Mouse (Mus musculus): Measurements from ENCODE around the gene Rrp12. TPM values are rescaled to one million over a fixed set of nuclear protein-coding genes. Genes with fewer than 3 reads are reported as not detected.
"Not testable (repeated sequence)": the region's sequence is repeated elsewhere in the genome, so short reads cannot be mapped to it uniquely, and the experiment has no call there.

Gene Rrp12
- polyA plus RNA-seq, 1 experiment from 2014 or later: 10.9 TPM

GRCm38 (mm10) chr19:41919471-41919870, 23.5 kb upstream of the Rrp12 start:
- 72% methylated on average over 4 of the region's 4 CpGs for WGBS

GRCm38 (mm10) chr19:41916853-41917252, 20.9 kb upstream of the Rrp12 start:
- WGBS: 81% methylated on average over 4 of the region's 4 CpGs
- no peak for ATAC-seq (ENCODE audit: insufficient number of reproducible peaks, insufficient read depth, low FRiP score, low read depth)
- H3K36me3 ChIP-seq (ENCODE audit: control insufficient read depth, insufficient read depth, low read length): peaks cover 43% of the 10 kb centered on the region
- H3K4me3 ChIP-seq (ENCODE audit: low read depth, low read length): no peak overlapping the region
- H3K27ac ChIP-seq (ENCODE audit: low read length): no peak overlapping the region
- no peak overlapping the region for H3K9ac ChIP-seq (replicated peaks; ENCODE audit: low read depth, low read length)
- H3K27me3 ChIP-seq (ENCODE audit: control insufficient read depth, insufficient read depth, low read length): no peaks in the 10 kb centered on the region
- H3K4me2 ChIP-seq (replicated peaks; ENCODE audit: low read depth, low read length): no peak overlapping the region
- no peaks in the 10 kb centered on the region for H3K9me3 ChIP-seq (ENCODE audit: control insufficient read depth, low read depth, low read length)
- peaks cover 14% of the 10 kb centered on the region; the same call in 1 of the 2 replicates for H3K4me1 ChIP-seq (ENCODE audit: control insufficient read depth, insufficient read depth, low read length)

More at GRCm38 (mm10) chr19:41919471-41919870, 23.5 kb upstream of the Rrp12 start:
- no peak for ATAC-seq (ENCODE audit: insufficient number of reproducible peaks, insufficient read depth, low FRiP score, low read depth)
- H3K27me3 ChIP-seq (ENCODE audit: control insufficient read depth, insufficient read depth, low read length): no peaks in the 10 kb centered on the region
- H3K9ac ChIP-seq (replicated peaks; ENCODE audit: low read depth, low read length): no peak overlapping the region
- H3K9me3 ChIP-seq (ENCODE audit: control insufficient read depth, low read depth, low read length): no peaks in the 10 kb centered on the region
- no peak overlapping the region for H3K4me2 ChIP-seq (replicated peaks; ENCODE audit: low read depth, low read length)
- H3K36me3 ChIP-seq (ENCODE audit: control insufficient read depth, insufficient read depth, low read length): peaks cover 59% of the 10 kb centered on the region
- no peaks in the 10 kb centered on the region for H3K4me1 ChIP-seq (ENCODE audit: control insufficient read depth, insufficient read depth, low read length)
- no peak overlapping the region for H3K4me3 ChIP-seq (ENCODE audit: low read depth, low read length)
- no peak overlapping the region for H3K27ac ChIP-seq (ENCODE audit: low read length)

- no peaks in the 10 kb centered on the region for H3K9me3 ChIP-seq (ENCODE audit: control insufficient read depth, low read depth, low read length)
- no peak overlapping the region for H3K27ac ChIP-seq (ENCODE audit: low read length)
- H3K36me3 ChIP-seq (ENCODE audit: control insufficient read depth, insufficient read depth, low read length): peaks cover 39% of the 10 kb centered on the region
- H3K4me3 ChIP-seq (ENCODE audit: low read depth, low read length): no peak overlapping the region
- H3K9ac ChIP-seq (replicated peaks; ENCODE audit: low read depth, low read length): no peak overlapping the region
- H3K27me3 ChIP-seq (ENCODE audit: control insufficient read depth, insufficient read depth, low read length): no peaks in the 10 kb centered on the region
- ATAC-seq (ENCODE audit: insufficient number of reproducible peaks, insufficient read depth, low FRiP score, low read depth): no peak
- no peak overlapping the region for H3K4me2 ChIP-seq (replicated peaks; ENCODE audit: low read depth, low read length)
- 84% methylated on average over 3 of the region's 3 CpGs for WGBS
- peaks cover 14% of the 10 kb centered on the region; the same call in 1 of the 2 replicates for H3K4me1 ChIP-seq (ENCODE audit: control insufficient read depth, insufficient read depth, low read length)
Measured at GRCm38 (mm10) chr19:41915294-41915693, 19.3 kb upstream of the Rrp12 start.

GRCm38 (mm10) chr19:41914592-41914882, 18.6 kb upstream of the Rrp12 start:
- Histone ChIP-seq H3K36me3 (ENCODE audit: control insufficient read depth, insufficient read depth, low read length) (peaks cover 34% of the 10 kb centered on the region), H3K4me1 (ENCODE audit: control insufficient read depth, insufficient read depth, low read length) (peaks cover 14% of the 10 kb centered on the region; the same call in 1 of the 2 replicates)
- not testable (repeated sequence) for H3K27ac ChIP-seq (ENCODE audit: low read length); H3K9me3 ChIP-seq (ENCODE audit: control insufficient read depth, low read depth, low read length); H3K4me2 ChIP-seq (replicated peaks; ENCODE audit: low read depth, low read length); ATAC-seq (ENCODE audit: insufficient number of reproducible peaks, insufficient read depth, low FRiP score, low read depth); H3K9ac ChIP-seq (replicated peaks; ENCODE audit: low read depth, low read length); H3K27me3 ChIP-seq (ENCODE audit: control insufficient read depth, insufficient read depth, low read length); H3K4me3 ChIP-seq (ENCODE audit: low read depth, low read length)

GRCm38 (mm10) chr19:41913774-41914591, 18.0 kb upstream of the Rrp12 start:
- 39% methylated on average over 6 of the region's 6 CpGs for WGBS
- Histone ChIP-seq H3K4me1 (ENCODE audit: control insufficient read depth, insufficient read depth, low read length) (peaks cover 14% of the 10 kb centered on the region; the same call in 1 of the 2 replicates), H3K9ac (replicated peaks; ENCODE audit: low read depth, low read length) (peak overlapping the region; percentile 92; the same call in 1 of the 2 replicates), H3K4me2 (replicated peaks; ENCODE audit: low read depth, low read length) (peak overlapping the region; percentile 87), H3K27ac (ENCODE audit: low read length) (no peak overlapping the region), H3K9me3 (ENCODE audit: control insufficient read depth, low read depth, low read length) (no peaks in the 10 kb centered on the region), H3K4me3 (ENCODE audit: low read depth, low read length) (peak overlapping the region; percentile 96), H3K36me3 (ENCODE audit: control insufficient read depth, insufficient read depth, low read length) (peaks cover 29% of the 10 kb centered on the region), H3K27me3 (ENCODE audit: control insufficient read depth, insufficient read depth, low read length) (no peaks in the 10 kb centered on the region)
- no peak for ATAC-seq (ENCODE audit: insufficient number of reproducible peaks, insufficient read depth, low FRiP score, low read depth)

GRCm38 (mm10) chr19:41912121-41913080, 16.4 kb upstream of the Rrp12 start:
- Histone ChIP-seq H3K9ac (replicated peaks; ENCODE audit: low read depth, low read length) (peak overlapping the region; percentile 92), H3K4me2 (replicated peaks; ENCODE audit: low read depth, low read length) (peak overlapping the region; percentile 87), H3K27ac (ENCODE audit: low read length) (peak overlapping the region; percentile 89), H3K9me3 (ENCODE audit: control insufficient read depth, low read depth, low read length) (no peaks in the 10 kb centered on the region), H3K4me3 (ENCODE audit: low read depth, low read length) (peak overlapping the region; percentile 96), H3K27me3 (ENCODE audit: control insufficient read depth, insufficient read depth, low read length) (no peaks in the 10 kb centered on the region), H3K4me1 (ENCODE audit: control insufficient read depth, insufficient read depth, low read length) (peaks cover 19% of the 10 kb centered on the region; the same call in 1 of the 2 replicates), H3K36me3 (ENCODE audit: control insufficient read depth, insufficient read depth, low read length) (peaks cover 22% of the 10 kb centered on the region)
- ATAC-seq (ENCODE audit: insufficient number of reproducible peaks, insufficient read depth, low FRiP score, low read depth): peak; percentile 25; the same call in 1 of the 2 replicates
- WGBS: under 1% methylated on average over 44 of the region's 53 CpGs

- Histone ChIP-seq H3K27me3 (ENCODE audit: control insufficient read depth, insufficient read depth, low read length) (no peaks in the 10 kb centered on the region), H3K9me3 (ENCODE audit: control insufficient read depth, low read depth, low read length) (no peaks in the 10 kb centered on the region), H3K36me3 (ENCODE audit: control insufficient read depth, insufficient read depth, low read length) (peaks cover 13% of the 10 kb centered on the region), H3K4me1 (ENCODE audit: control insufficient read depth, insufficient read depth, low read length) (peaks cover 23% of the 10 kb centered on the region; the same call in 1 of the 2 replicates), H3K4me2 (replicated peaks; ENCODE audit: low read depth, low read length) (peak within 1 kb of the TSS; percentile 87), H3K9ac (replicated peaks; ENCODE audit: low read depth, low read length) (peak within 1 kb of the TSS; percentile 92), H3K27ac (ENCODE audit: low read length) (peak within 1 kb of the TSS; percentile 89), H3K4me3 (ENCODE audit: low read depth, low read length) (peak within 1 kb of the TSS; percentile 96)
- peak; percentile 90 for ATAC-seq (ENCODE audit: insufficient number of reproducible peaks, insufficient read depth, low FRiP score, low read depth)
- 6% methylated on average over 54 of the region's 54 CpGs for WGBS
Measured at GRCm38 (mm10) chr19:41911178-41912073, 15.5 kb upstream of the Rrp12 start, which contains the start of gene Pgam1. Pgam1 (plus strand) TSS chr19:41911923.

All from stomach, embryonic 14.5 days (tissue).